Mouse (Mus musculus) kidney, postnatal 10 days (tissue): ENCODE results near the gene Lrrc8a.

Source experiments
- DNase-seq: peaks from one replicate; pipeline ENCODE4 v3.0.0; 2021; ENCODE audit warnings: mixed read lengths

The Lrrc8a gene

DNA sequence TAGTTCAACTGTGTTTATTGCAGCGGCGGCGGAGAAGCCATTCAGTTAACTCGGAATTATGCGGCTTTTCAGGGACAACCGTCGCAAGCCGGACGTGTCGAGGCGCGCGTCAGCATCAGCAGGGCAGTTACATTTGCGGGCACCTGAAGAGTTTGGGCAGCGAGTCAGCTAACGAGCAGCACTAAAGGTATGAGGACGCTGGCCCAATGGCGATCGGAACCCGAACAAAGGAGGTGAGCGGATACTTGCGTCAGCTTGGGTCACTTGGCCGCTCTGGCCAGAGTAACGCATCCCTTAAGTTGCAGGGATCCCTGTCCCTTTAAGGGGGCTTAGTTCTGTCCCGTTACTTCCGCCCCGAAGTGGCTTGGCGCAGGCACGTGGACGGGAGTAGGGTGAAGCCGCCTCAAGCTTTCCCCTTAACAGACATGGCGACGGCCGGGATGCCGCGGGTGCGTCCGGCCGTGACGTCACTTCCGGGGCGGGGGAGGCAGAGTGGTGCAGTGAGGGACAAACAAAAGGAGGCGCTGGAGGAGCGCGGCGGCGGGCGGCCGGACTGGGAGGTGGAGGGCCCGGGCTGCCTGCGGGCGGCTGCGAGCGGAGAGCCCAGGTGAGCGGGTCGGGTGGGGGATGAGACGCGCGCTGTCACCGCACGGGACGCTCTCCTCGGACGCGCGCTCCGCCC lies at the start of gene Lrrc8a:
Gene Lrrc8a, plus strand, starts transcription at position 517 of the 682 bp plus-strand sequence.
- peak; percentile 100 for DNase-seq

DNA sequence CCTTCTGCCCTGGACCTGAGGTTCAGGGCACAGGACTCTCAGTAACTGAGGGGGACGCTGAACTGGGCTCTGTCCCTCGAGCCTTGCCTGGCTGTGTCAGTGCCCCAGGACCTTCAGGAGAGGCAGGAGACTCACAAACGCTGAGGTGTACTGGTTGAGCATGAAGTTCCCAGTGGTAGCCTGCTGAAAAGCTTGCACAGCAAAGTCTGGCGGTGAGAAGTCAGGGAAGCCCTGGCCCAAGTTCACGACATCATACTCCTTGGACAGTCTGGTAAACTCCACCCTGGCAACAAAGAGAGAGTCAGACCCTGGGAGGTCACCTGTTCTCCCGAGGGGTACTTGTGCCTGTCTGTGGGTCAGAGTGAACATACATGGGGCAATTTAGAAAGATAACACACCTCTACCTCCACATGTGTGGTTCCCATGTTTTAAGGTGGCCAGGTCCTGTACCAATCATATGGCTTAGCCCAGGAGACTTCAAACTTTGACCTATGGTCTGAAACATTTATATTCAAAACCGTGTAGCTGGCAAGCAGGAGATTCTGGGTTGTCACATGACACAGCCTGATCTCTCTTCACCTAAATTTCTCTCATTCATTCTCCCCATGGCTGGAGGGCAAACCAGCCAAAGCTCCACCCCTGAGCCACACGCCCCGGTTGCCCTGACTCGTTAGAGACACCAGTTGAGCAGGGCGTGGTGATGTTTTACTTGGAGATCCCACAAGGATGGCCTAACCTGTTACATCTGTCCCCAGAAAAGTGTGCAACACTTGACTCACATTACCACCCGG lies 45.5 kb upstream of the Lrrc8a start:
- peak; percentile 36 for DNase-seq

DNA sequence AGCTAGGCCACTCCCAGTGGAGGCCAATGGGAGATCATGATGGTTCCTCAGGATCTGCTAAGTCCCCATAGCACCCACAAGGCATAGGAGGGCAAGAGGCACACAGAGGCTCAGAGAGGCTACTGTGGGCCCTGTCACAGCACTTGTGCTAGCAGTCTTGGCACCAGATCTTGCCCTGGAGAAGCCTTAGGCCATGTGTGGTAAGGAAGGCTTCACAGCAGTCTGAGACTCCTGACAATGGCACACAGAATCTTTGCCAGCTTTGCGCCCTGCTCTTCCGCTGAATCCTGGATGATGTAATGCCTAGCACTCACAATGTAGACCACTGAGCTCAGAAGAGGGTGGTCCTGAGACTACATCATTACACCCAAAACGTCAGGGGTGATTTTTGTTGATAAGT lies 42.9 kb upstream of the Lrrc8a start:
- DNase-seq, result no peak

DNA sequence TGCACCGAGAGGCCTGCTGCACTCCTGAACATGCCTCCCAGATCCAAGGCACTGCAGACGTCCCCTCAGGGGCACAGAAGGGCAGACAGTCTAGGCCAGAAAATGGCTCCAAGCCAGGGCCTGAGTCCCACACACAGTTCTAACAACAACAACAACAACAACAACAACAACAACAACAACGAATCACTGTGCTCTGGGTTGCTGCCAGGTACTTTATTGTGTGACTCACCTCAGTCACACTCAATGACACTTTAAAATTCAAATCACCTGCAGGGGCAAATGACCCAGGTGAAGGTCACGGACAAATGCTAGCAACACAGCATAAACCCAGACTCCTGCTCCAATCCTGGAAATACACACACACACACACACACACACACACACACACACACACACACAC lies 39.5 kb upstream of the Lrrc8a start:
- DNase-seq, result peak; percentile 40

DNA sequence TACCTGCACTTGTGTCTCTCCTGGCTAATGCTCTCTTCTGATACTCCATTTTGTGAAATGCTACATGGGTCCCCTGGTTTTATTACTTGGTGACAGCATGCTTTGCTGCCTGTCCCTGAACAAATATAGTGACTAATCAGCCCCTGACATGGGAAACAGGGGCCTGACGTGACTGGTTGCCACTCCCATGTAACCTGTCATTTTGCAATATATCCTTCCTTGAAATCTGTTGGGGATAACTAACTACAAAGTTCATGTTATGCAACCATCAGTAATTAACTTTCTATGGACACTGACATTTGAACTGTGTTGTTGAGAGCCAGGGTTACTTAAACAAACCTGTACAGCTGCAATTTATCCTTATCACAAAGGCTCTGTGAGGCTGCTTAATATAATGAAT lies 37.5 kb upstream of the Lrrc8a start:
- no peak for DNase-seq

DNA sequence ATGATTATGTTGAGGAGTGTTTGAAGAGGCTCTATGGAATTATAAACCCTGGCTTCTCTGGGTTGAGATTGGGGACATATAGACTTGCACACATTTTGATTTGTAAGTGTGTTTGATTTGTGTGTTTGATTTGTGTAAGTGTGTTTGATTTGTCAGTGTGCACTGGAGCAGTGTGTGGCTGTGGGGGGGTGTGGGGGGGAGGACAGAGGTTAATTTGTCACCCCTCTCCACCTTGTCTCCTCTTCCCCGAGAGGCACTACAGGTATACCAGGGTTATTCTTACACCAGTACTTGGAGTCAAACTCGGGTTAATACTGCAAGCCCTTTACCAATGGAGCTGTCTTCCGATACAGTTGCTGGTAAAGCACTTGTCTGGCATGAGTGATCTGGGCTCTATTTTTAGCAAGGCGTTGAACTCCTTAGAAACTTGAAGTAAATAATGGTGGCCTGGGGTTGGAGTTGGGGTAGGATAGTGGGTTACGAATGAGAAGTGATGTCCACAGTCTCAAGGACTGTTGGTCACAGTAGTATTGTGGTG lies 37.1 kb upstream of the Lrrc8a start:
- DNase-seq, result no peak

DNA sequence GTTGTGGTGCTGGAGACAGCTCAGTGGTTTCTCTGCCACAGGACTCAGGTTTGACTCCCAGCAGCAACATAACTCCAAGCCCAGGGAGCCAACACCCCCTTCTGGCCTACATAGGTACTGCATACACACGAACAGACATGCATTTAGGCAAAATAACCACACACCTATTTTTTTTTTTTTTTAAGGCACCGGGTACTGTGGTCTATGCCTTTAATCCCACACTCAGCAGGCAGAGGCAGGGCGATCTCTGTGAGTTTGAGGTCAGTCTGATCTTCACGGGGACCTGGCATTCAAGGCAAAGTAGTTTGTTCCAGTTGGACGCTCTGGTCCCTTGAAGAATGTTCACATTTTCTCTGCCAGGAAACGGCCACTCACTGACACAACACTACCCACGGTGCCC lies 34.1 kb upstream of the Lrrc8a start:
- peak; percentile 30 for DNase-seq

DNA sequence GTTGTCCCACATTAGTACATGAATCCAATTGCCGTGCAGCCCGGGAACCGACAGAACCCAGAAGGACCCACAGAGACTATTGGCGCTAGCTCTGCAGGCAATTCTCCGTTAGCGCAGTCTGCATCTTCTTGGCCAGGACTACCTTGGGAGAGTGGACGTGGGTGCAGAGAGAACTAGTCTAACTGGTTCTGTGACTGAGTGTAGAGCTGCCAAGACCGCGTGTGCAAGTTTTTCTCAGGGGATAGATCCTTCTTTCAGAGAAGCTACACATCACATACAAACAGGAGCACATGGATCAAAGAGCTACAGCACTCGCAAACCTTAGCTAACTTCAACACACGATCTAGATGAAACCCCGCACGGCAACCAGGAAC lies 32.3 kb upstream of the Lrrc8a start:
- peak; percentile 59 for DNase-seq

DNA sequence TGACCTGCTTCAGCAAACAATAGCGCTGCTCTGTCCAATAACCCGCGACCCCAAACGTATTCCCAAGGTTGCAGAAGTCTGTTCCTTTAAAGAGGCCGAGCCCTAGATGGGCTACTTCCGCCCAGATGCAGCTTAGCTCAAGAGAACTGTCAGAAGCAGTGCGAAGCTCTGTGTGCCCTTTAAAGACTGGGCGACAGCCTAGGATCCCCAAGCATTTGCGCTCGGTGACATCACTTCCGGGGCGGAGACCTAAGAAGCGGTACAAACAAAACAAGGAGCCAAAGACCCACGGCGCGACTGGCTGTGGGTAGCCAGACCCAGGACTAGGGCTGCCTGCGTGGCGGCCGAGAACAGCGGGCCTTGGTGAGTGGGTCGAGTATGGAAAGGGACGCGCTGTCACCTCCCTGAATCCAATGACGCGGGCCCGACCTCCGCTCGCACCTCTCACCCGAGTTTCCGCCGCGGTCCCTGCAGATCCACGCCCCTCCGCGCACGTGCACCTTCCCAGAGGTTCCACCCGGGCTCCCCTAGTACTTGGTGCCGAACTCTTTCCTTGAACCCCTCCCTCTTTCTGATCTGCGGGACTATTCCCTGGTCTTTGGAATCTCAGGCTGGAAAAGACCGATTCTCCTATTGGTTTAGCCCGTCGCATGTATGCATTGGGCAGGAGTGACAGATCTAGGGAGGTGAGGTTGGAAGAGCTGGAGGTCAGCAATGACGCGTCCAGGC lies 31.7 kb upstream of the Lrrc8a start, which contains the start of gene Kyat1:
Gene Kyat1, minus strand, starts transcription at position 219 of the 729 bp plus-strand sequence.
- peak; percentile 97 for DNase-seq

DNA sequence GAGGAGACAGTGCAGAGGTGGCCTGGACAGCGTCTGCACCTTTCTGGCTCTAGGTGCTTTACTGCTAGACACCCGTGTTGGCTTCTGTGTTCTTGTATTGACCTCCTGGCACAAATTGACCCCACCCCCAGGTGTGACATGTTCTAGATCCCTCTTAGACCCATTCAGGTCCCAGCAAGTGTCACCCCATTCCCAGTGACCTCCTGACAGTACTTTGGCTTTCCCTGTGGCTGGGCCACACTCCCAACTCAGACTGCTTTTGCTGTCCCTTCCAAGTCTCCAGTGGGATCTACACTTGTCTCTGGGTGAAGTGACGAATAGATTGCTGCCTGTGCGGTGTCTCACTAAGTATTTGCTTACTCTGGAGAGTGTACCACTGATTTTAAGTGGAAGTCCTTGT lies 30.1 kb upstream of the Lrrc8a start:
- no peak for DNase-seq

DNA sequence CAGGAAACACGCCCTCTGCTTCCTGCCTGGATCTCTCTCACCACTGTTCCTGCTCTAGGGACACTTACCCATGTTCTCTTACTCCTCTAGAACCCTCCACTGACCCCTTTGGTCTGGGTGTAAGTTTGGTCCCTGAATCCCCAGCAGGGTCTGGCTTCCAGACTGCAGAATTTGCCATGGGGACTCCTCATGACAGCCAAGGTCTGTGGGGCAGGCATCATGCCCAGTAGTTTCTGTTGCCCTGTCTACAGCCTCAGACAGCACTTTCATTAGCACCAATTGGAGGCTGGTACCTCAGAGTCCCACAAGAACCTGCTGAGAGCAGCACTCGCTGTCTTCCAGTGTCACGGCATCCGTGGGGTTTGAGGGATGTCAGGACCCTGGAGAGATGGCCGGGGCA lies 29.6 kb upstream of the Lrrc8a start:
- DNase-seq, result no peak

DNA sequence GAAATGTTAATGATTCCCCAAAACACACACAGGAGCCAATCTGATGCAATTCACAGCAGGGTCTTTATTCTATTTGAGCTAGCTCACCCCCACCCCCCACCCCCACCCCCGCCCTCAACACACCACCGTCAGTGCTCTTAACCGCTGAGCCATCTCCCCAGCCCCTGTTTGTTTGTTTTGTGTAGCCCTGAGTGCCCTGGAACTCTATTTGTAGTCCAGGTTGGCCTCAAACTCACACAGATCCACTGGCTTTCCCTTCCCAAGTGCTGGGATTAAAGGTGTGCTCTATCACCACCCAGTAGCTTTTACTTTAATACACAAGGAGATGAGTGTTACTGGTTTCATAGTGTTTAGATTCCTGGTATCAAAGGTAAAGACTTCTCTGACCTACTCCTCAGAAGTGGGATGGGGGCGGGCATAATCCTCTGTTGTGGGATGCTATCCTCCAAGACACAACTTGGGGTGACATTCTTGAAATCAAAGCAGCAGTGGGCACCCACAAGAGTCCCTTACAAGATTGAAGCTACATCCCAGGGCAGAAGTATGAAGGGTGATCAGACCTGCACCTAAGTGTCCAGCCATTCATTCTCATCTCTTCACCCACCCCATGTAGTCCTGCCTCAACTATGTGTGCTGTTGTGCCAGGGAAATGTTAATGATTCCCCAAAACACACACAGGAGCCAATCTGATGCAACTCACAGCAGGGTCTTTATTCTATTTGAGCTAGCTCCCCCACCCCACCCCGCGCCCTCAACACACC lies 25.9 kb upstream of the Lrrc8a start:
- DNase-seq, result no peak

DNA sequence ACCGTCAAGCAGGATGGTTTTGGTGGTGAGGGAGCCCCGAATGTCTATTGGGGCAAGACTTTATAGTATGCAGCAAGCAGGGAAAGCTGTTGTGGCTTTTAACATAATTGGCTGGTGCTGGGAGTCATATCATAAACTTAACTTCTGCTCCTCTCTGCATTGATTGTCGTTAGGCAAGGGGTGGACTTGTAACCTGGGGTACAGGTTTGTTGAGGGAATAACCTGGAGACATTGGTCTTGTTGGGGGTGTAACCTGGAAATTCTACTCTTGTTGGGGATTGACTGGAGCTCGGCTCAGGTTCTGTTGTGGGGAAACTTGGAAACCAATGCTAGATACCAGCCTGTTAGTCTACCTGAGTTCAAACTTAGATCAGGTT lies 25.4 kb upstream of the Lrrc8a start:
- no peak for DNase-seq

DNA sequence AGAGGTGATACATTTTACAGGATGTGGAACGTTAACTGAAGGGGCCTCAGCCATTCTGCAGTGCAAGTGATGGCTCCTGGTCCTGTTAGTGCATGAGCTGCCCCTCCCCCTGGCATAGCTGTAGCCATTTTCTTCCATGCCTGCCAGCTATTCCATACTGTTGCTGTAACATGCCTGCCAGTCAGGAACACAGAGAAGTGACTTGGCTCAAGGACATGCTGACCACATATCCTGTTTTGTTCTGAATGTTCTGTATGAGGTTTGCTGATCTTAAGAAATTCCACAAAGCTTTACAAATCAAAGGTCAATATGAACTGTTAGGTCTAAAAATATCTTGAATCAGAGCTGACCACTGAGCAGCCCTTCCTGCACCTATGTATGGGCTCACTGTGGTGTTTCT lies 24.6 kb upstream of the Lrrc8a start:
- DNase-seq, result no peak

DNA sequence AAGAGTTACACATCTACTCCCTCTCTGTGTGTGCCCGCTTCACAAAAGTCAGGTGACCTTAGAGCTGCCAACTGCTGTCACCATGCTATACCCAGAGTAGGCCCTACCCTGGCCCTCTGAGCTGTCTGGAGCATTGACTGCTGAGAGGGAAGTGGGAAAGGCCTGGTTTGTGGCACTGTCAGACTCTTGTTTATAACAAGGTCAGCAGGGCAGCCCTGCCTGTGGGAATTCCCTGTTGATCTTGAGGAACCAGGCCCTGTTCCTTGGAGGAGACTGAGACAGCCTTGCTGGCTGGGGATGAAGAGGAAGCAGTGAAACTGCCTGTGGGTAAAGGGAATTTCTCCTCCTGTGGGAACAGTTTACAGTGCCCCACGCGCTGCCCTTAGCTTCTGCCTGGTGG lies 22.8 kb upstream of the Lrrc8a start:
- no peak for DNase-seq

DNA sequence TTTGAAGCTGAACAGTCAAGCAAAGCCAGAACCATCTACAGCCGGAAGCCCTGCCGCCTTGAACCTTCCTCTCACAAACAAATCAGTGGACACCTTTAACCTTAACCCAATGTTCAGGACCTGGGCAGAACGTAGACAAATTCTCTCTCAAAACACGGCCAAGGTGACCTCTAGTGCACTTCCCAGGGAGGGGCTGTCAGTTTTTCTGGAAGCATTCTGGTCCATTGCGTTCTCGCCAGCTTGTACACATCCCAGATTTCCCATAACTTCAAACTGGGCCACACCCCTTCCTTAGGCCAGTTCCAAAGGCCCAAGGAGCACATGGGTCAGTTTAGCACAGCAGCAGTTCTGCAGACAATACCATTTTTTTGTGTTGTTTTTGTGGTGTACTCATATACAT lies 22.0 kb upstream of the Lrrc8a start:
- DNase-seq, result no peak

DNA sequence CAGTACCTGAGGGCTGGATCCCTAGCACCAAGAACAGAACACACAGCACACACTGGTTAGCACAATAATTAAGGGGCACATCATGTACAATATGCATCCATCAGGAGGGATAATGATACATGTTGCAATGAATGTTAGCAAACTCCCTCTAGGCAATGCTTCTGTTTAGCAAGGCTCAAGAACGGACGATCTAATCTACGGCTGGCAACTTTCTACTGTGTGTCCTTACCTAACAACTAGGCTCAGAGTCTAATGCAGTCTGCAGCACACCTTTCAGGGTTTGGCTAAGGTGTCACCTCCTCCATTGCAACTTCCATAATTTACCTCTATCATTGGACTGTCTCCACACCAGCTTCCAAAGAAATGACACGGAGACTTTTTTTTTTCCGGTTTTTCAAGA lies 21.2 kb upstream of the Lrrc8a start:
- no peak for DNase-seq

DNA sequence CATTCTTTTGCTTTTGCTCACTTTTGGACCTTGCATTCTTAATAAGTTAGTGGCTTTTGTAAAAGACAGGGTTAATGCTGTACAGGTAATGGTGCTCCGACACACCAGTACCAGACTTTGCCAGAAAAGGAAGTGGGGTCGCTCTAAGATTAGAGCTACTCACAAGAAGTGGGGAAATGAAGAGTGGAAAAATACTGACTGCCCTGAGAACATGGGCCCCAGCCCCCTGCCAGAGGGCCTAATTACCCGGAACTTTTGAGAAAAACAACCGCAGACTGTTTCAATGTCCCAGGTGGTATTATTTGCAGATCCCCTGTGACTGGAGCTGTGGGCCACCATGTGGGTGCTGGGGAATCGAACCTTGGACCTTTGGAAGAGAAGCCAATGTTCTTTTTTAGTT lies 1.9 kb upstream of the Lrrc8a start:
- DNase-seq, result no peak

DNA sequence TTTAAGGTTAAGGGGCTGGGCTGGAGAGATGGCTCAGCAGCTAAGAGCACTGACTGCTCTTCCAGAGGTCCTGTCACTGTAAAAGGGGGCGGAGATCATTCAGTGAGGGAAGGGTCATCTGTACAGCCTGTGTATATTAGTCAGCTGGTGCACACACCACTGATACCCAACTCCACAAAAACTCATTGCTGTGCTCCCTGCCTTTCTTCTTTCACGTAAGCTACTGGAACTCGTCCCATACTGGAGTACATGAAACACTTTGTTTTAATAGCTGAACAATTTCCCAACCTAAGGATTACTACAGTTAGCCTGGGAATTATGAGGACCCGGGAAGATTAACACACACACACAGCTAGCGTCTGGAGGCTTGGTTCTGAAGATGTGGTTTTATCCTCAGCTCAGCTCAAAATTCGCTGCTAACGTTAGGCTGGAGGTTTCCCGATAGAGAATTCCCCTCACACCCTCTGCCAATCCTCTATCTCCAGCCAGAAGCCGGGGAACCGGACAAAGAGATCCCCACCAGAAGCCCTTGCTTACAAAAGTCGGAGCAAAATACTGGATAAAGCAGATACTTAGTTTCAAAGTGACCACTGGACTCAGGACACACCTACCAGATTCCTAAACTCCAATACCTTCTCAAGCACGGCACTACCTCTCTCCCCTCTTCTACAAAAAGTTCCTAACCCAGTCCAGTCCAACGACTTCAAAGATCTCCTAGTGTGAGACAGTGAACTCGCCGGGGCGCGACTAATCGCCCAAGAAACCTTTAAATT lies 903 bp upstream of the Lrrc8a start:
- no peak for DNase-seq

DNA sequence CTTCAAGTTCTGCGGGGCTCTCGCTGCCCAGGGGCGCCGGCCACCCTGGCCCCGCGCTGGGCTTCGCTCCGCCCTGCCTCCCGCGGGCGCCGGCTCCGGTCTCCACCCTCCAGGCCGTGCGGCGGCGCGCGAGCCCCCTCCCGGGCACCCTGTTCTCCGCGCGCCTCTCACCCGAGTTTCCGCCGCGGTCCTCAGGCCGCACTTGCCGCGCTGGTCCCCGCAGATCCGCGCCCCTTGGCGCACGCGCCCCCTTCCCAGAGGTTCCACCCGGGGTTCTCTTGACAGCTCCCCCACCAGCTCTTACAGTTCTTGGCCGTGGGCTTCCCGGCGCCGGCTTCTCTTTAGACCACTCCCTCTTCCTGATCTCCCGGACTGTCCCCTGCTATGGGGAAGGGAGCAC lies 366 bp downstream of the Lrrc8a start:
- peak; percentile 87 for DNase-seq

DNA sequence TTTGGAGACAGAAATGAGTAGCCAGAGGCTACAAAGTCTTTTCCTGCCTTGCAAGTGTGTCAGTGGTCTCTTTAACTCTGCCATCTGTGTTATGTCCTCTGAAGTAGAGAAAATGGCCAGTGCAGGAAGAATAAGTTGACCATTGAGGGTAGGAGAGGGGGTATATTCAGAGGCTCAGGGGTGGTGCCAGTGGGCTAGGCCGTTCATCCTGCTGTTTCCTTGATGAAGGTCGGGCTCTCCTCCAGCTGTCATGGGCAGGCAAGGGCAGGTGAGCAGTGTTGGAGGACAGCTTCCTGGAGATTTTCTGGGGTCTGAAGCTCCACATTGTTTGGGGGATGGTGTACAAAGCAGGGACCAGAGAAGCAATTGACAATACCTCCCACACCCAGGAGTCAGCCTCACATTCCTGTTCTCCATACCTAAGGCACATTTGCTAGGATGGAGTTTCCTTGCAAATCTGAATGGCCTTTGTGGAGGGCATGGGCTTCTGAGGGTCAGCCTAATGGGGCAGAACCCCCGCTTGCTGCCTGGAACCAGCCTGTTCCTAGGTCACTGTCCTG lies 1.5 kb downstream of the Lrrc8a start:
- no peak for DNase-seq

DNA sequence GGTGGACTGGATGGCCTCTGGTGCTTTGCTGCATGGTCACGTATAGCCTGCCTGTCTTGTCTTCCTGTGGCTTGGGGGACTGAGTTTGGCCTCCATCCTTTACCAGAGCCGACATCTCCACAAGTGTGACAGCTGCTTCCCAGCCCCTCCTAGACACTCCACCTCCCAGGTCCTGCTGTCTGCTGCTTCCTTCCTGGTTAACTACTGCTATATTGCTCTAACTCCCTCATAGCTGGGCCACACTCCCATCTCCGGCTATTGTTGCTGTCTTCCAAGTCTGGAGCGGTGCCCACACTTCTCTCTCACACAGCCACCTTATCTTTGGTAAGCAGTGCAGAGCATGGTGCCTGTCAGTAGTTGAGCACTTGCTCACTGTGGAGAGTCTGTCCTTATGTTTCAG lies 2.3 kb downstream of the Lrrc8a start:
- DNase-seq, result peak; percentile 78
